Mouse (Mus musculus): Measurements from ENCODE around the gene Brd4. TPM values are rescaled to one million over a fixed set of nuclear protein-coding genes. Genes with fewer than 3 reads are reported as not detected.

Gene Brd4
- total and polyA plus RNA-seq, 2 experiments from 2014 or later: 49.7 to 81.6 TPM

GRCm38 (mm10) chr17:32240881-32241531, 43.5 kb downstream of the Brd4 start:
- WGBS: 90% methylated on average over 2 of the region's 2 CpGs
- Histone ChIP-seq H3K4me2 (ENCODE audit: low read depth, low read length, poor library complexity, severe bottlenecking) (no peak overlapping the region), H3K4me3 (ENCODE audit: low read depth, low read length) (no peak overlapping the region), H3K9me3 (ENCODE audit: low read length) (no peaks in the 10 kb centered on the region), H3K36me3 (ENCODE audit: insufficient read depth, low read length) (0 out of 2 replicates have a peak, but pooled peaks cover 3% of the 10 kb centered on the region), H3K27ac (ENCODE audit: low read depth, low read length) (no peak overlapping the region), H3K4me1 (ENCODE audit: insufficient read depth, low read length) (no peaks in the 10 kb centered on the region), H3K27me3 (ENCODE audit: insufficient read depth, low read length) (no peaks in the 10 kb centered on the region), H3K9ac (replicated peaks; ENCODE audit: low read length, poor library complexity, severe bottlenecking) (no peak overlapping the region)
- ATAC-seq (ENCODE audit: low FRiP score): no peak
- no peak for TF ChIP-seq CTCF (IDR thresholded peaks at IDR 0.05)
- DNase-seq (ENCODE audit: low spot score): no peak

- Histone ChIP-seq H3K27me3 (ENCODE audit: insufficient read depth, low read length) (no peaks in the 10 kb centered on the region), H3K9ac (replicated peaks; ENCODE audit: low read length, poor library complexity, severe bottlenecking) (no peak overlapping the region), H3K36me3 (ENCODE audit: insufficient read depth, low read length) (0 out of 2 replicates have a peak, but pooled peaks cover 3% of the 10 kb centered on the region), H3K4me3 (ENCODE audit: low read depth, low read length) (no peak overlapping the region), H3K4me1 (ENCODE audit: insufficient read depth, low read length) (no peaks in the 10 kb centered on the region), H3K9me3 (ENCODE audit: low read length) (no peaks in the 10 kb centered on the region), H3K4me2 (ENCODE audit: low read depth, low read length, poor library complexity, severe bottlenecking) (no peak overlapping the region), H3K27ac (ENCODE audit: low read depth, low read length) (no peak overlapping the region)
- ATAC-seq (ENCODE audit: low FRiP score) (no peak), DNase-seq (ENCODE audit: low spot score) (no peak)
- 91% methylated on average over 1 of the region's 1 CpGs for WGBS
- TF ChIP-seq CTCF (IDR thresholded peaks at IDR 0.05): no peak
Measured at GRCm38 (mm10) chr17:32238589-32238988, 45.9 kb downstream of the Brd4 start.

DNA sequence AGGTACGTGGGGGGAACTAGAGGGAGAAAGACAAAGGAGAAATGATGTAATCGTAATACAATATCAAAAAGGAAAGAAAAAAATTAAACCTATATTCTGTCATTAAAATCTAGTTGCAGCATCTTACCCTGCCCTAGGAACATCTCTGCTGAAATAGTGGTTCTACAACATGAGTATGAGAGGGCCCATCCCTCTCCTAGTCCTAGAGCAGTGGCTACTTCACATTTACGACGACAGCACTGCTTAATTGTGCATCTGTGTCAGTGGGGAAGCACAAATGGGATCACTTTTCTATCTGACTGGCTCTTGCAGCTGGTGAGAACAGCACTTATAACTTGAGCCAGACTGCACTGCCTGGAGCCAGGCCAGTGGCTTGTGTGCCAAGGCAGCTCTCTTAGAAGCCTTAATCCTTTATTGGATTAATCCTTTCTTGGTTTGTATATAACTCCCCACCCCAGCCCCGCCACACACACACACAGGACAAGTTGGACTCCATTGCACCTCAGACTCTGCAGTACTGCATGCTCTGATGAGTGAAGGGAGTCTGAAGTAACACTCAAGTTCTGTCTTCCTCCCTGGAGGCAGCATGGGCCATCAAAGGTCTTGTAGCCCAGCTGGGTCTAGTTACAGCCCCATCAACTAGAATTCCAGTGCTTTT, 48.9 kb downstream of the Brd4 start:
- H3K27me3 ChIP-seq (ENCODE audit: insufficient read depth, low read length): no peaks in the 10 kb centered on the region

GRCm38 (mm10) chr17:32233174-32233573, 51.3 kb downstream of the Brd4 start:
- Histone ChIP-seq H3K4me3 (ENCODE audit: low read depth, low read length) (no peak overlapping the region), H3K4me1 (ENCODE audit: insufficient read depth, low read length) (no peaks in the 10 kb centered on the region), H3K27ac (ENCODE audit: low read depth, low read length) (no peak overlapping the region), H3K36me3 (ENCODE audit: insufficient read depth, low read length) (peaks cover 15% of the 10 kb centered on the region), H3K27me3 (ENCODE audit: insufficient read depth, low read length) (no peaks in the 10 kb centered on the region), H3K4me2 (ENCODE audit: low read depth, low read length, poor library complexity, severe bottlenecking) (no peak overlapping the region), H3K9ac (replicated peaks; ENCODE audit: low read length, poor library complexity, severe bottlenecking) (no peak overlapping the region), H3K9me3 (ENCODE audit: low read length) (no peaks in the 10 kb centered on the region)
- no peak for DNase-seq (ENCODE audit: low spot score)
- TF ChIP-seq CTCF (IDR thresholded peaks at IDR 0.05): no peak
- ATAC-seq (ENCODE audit: low FRiP score): no peak

More for the DNA sequence above, 48.9 kb downstream of the Brd4 start:
- Histone ChIP-seq H3K36me3 (ENCODE audit: insufficient read depth, low read length) (0 out of 2 replicates have a peak, but pooled peaks cover 3% of the 10 kb centered on the region), H3K4me2 (ENCODE audit: low read depth, low read length, poor library complexity, severe bottlenecking) (no peak overlapping the region), H3K9me3 (ENCODE audit: low read length) (no peaks in the 10 kb centered on the region), H3K4me3 (ENCODE audit: low read depth, low read length) (no peak overlapping the region), H3K9ac (replicated peaks; ENCODE audit: low read length, poor library complexity, severe bottlenecking) (no peak overlapping the region), H3K27ac (ENCODE audit: low read depth, low read length) (peak overlapping the region; percentile 26), H3K4me1 (ENCODE audit: insufficient read depth, low read length) (no peaks in the 10 kb centered on the region)
- peak; percentile 58; the same call in 1 of the 2 replicates for ATAC-seq (ENCODE audit: low FRiP score)
- no peak for TF ChIP-seq CTCF (IDR thresholded peaks at IDR 0.05)
- 44% methylated on average over 5 of the region's 5 CpGs for WGBS
- peak; percentile 91 for DNase-seq (ENCODE audit: low spot score)

- Histone ChIP-seq H3K4me2 (ENCODE audit: low read depth, low read length, poor library complexity, severe bottlenecking) (no peak overlapping the region), H3K9ac (replicated peaks; ENCODE audit: low read length, poor library complexity, severe bottlenecking) (no peak overlapping the region), H3K9me3 (ENCODE audit: low read length) (no peaks in the 10 kb centered on the region), H3K4me3 (ENCODE audit: low read depth, low read length) (no peak overlapping the region), H3K27me3 (ENCODE audit: insufficient read depth, low read length) (no peaks in the 10 kb centered on the region), H3K4me1 (ENCODE audit: insufficient read depth, low read length) (no peaks in the 10 kb centered on the region), H3K27ac (ENCODE audit: low read depth, low read length) (no peak overlapping the region), H3K36me3 (ENCODE audit: insufficient read depth, low read length) (peaks cover 26% of the 10 kb centered on the region)
- ATAC-seq (ENCODE audit: low FRiP score): no peak
- WGBS: 99% methylated on average over 4 of the region's 4 CpGs
- no peak for TF ChIP-seq CTCF (IDR thresholded peaks at IDR 0.05)
- DNase-seq (ENCODE audit: low spot score): no peak
Measured at GRCm38 (mm10) chr17:32229256-32229655, 55.3 kb downstream of the Brd4 start.

DNA sequence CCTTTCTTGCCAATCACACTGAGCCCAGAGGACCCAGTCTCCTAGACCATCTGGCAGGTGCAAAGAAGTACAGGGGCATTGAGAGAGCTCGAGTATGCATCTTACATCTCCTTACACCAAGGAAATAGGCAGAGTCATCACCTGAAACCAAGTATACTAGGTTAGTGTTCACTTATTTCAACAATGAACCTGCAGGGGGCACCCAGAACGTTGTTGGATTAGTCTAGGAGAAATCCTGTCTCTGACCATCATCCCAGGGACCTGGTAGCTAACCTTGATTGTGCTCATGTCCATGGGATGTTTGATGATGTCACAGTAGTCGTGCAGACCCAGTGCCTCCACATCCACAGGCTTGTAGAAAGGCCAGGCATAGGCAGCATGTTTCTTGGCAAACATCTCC, 63.6 kb downstream of the Brd4 start:
- peak; percentile 15 for DNase-seq (ENCODE audit: low spot score)
- Histone ChIP-seq H3K27ac (ENCODE audit: low read depth, low read length) (no peak overlapping the region), H3K9ac (replicated peaks; ENCODE audit: low read length, poor library complexity, severe bottlenecking) (no peak overlapping the region), H3K4me2 (ENCODE audit: low read depth, low read length, poor library complexity, severe bottlenecking) (no peak overlapping the region), H3K27me3 (ENCODE audit: insufficient read depth, low read length) (no peaks in the 10 kb centered on the region), H3K9me3 (ENCODE audit: low read length) (no peaks in the 10 kb centered on the region), H3K36me3 (ENCODE audit: insufficient read depth, low read length) (peaks cover 42% of the 10 kb centered on the region), H3K4me1 (ENCODE audit: insufficient read depth, low read length) (no peaks in the 10 kb centered on the region), H3K4me3 (ENCODE audit: low read depth, low read length) (no peak overlapping the region)
- no peak for ATAC-seq (ENCODE audit: low FRiP score)
- WGBS: 64% methylated on average over 3 of the region's 3 CpGs
- TF ChIP-seq CTCF (IDR thresholded peaks at IDR 0.05): peak; percentile 42; the same call in 1 of the 2 replicates

Measured in midbrain, postnatal 0 days (tissue).